Mouse (Mus musculus) cerebellum, postnatal 25 days (tissue): Measurements from ENCODE around the gene Siva1.

Experiments used
- DNase-seq, 2 experiments: peaks; one replicate each; pipeline ENCODE4 v3.0.0; 2021; ENCODE audit warnings: mixed read lengths in 2 of 2

Siva1 gene

DNA sequence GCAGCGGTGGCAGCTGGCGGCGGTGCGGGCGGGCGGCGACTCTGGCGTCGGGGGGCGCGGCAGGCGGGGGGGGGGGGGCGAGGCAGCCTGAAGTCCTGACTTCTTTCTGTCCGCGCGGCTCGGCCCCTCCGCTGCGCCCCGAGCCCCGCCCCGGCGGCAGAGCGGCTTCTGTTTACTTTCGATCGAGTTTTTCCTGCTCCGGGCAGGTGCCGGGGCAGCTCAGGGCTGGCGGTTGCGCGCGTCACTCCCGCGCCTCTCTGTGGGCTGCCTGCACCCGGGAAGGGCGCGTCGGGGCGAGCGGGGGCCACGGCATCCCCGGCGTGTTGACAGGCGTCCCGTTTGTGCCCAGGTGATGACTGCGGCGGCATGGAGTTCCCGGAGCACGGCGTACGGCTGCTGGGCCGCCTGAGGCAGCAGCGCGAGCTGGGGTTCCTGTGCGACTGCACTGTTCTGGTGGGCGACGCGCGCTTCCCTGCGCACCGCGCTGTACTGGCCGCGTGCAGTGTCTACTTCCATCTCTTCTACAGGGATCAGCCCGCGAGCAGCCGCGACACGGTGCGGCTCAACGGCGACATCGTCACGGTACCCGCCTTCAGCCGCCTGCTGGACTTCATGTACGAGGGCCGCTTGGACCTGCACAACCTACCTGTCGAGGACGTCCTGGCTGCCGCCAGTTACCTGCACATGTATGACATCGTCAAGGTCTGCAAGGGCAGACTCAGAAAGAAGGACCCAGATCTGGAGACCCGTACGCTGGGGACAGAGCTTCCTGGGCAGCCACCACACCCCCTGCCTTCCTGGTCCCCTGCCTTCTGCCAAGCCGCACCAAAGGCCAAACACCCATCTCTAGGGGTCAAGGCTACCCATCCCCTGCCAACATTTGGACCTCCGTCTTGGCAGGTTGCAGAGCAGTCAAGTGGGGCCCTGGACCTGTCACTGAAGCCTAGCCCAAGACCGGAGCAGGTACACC, 34.8 kb downstream of the Siva1 start:
- peak in 1 of 2 experiments; percentile 40 for DNase-seq

DNA sequence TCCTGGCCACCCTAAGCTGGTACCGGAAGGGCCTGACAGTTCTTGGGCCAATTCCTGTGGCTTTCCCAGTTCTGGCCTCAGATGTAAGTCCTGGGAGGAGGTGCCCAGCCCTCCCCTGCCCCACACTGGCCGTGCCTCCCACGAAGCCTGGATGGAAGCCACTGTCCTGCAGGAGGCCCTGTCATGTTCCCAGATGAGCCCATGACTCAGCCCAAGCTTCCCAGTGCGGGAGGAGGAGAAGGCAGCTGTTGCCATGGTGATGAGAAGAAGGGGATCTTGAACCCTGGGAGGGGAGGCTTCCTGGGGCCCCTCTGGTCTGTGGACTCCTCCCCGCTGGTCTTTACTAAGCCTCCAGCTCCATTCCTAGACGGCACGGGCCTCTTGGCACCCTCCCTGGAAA, 38.9 kb downstream of the Siva1 start:
- no peak for DNase-seq

DNA sequence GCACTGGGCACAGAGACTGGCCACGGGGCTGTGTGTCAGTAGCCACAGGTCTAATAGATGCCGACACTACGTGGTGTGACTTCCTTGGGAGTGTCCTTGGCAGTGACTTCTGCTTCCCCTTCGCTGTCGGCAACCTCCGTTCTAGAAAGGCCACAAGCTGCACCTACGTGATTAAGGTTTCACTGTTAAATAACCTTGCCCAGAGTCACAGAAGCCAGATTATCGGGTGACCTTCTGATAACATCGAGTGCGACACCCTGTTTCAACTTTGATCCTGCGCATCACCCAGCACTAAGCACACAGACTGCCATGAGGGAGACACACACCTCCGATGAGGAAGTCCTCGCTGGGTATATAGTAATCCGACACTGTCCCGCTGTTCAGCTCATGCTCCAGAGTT, 44.0 kb downstream of the Siva1 start:
- DNase-seq: no peak

DNA sequence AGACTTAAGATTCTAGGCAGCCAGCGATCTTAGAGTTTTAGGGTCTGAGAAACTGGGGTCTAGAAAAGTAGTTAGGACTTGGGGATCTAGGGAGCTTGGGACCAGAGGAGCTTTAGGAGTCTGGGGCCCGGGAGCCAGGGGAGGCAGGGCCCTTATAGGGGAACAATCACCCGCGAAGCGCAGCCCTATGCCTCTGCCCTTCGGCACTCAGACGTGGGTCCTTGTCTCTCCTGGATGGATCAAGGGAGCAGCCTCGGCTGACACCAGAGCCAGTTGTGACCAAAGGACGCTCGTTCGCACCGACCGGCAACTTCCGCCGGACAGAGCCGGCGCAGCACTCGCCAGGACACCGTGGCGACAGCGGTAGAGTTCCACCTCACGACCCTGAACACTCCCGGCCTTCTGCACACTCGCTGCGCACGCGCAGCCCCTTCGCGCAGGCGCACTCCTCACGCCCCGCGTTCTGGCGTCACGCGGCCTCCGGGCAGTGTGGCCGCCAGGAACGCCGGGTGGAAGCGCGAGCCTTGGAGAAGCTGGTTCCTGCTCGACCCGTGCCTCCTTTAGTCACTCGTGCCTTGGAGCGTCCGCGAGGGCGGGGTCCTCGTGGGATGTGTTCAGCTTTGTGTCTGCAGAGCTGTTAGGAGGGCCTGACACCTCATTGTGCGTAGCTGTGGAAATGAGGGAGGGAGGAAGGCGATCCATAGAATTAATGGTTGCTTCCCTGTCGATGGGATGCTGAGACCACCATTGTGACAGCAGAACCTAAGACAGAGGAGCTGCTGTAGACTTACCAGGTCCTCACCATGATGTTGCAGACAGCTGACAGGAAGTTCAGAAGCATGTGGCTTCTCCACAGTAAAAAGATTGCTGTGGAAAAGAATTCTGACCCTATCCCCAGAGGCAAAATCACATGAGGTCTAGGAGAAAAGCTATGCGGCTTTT, 49.0 kb downstream of the Siva1 start:
- DNase-seq: peak; percentile 98

DNA sequence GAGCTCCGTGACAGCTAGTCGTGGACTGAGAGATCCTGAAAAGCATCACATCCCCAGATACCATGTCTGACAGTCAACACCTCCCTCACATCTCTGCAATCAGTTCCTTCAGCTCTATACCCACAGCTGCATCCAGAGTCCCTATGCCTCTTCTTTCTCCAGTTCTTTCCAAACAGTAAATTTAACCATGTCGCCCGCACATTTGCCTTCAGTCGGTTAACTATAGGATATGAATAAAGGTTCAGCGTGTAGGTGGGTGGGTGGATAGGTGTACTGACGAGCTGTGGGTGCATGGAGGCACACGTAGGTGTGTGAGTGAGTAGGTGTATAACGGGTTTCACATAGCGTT, 49.6 kb downstream of the Siva1 start:
- DNase-seq: no peak

DNA sequence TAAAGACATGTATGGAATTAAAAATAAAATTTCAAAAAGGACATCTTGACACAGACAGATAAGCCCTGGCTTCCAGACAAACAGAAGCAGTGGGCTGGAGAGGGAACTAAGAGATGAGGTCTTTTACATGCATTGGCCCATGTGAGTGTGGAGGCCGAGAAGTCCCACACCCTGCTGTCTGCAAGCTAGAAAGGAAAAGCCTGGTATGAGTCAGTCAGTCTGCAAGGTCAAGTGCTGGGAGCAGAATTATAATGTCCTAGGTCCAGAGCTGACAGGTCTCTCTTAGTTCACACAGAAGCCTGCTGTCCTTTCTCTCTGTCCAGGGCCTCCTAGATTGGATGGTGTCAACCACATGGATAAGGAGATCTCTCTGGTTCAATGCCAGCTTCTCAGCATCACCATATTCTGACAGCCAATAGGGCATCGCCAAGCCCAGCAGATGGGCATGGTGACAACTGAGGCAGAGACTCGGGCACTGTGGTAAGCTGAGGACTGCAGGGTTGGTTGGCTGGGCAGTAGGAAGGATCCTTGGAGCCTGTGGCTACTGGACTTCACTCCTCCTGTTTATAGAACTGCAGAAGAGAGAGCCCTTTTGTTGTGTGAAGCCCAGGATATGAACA, 52.4 kb downstream of the Siva1 start:
- no peak for DNase-seq
